Mouse (Mus musculus) lung, postnatal 0 days (tissue): ENCODE measurements at regions not wholly inside any gene's neighbourhood (a gene's known extent, or its start where the extent isn't known, plus 50 kb on each side); places are given as distances from the start of the nearest gene placed in this dataset.

Experiments
- CTCF ChIP-seq: IDR thresholded peaks from 2 replicates; pipeline ENCODE4 v1.5.1; 2016; ENCODE audit warnings: antibody characterized with exemption, mild to moderate bottlenecking
- EP300 ChIP-seq: IDR thresholded peaks from 2 replicates; pipeline ENCODE4 v1.6.1; 2016; ENCODE audit warnings: antibody characterized with exemption, mild to moderate bottlenecking, control low read depth

DNA sequence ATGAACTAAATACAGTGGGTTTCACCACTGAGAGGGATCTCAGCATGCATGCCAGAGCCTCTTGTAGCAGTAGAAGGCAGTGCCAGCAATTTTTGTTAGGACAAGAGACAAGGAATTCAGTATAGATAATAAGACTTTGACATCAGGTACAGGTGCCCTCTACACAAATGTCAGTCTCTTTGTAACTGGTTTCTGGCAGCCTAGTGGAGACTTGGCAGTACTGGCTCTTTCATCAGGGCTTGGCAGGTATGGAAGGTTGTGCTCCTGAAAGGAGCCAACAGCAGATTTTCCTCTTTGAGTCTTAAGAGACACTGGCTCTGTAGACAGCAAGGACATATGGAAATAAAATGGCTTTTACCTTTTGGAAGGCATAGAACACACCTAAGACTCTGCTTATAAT is 384.5 kb upstream of the Mtpn start:
- no peak for TF ChIP-seq CTCF
- TF ChIP-seq EP300, result no peak
